Mouse (Mus musculus): ENCODE measurements around the gene Nme9. TPM values are rescaled to one million over a fixed set of nuclear protein-coding genes. Genes with fewer than 3 reads are reported as not detected.

Nme9 gene
- polyA plus RNA-seq, 1 experiment from 2014 or later: not detected

DNA sequence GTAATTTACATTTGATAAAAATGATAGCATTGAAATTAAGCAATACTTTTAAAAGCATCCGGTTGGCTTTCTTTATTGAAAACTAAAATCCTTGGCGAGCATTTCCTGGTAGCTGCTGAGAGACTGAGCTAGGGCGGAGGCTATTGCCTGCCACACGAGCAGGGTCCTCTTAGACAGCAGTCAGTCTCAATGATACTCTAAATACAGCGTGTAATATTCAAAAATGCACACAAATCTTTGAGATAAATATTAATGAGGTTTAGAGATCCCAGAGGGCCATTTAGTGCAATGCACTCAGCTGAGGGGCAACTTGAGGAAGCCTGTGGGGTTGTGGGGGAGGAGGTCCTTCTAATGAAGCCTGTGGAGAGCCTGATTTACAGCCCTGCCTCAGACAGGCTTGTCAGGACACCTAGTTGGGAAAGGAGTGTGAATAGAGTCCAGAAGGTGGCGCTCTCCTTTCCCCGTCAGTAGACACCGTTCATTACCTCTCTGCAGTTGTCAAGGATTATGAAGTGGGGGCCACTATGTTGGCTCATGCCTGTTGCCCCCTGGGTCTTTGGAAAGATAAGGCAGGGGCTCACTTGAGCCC, 6.6 kb upstream of the Nme9 start:
- no peak for ATAC-seq (ENCODE audit: insufficient read depth)
- H3K4me2 ChIP-seq: no peak overlapping the region
- 31% methylated on average over 8 of the region's 8 CpGs for whole genome bisulfite sequencing

DNA sequence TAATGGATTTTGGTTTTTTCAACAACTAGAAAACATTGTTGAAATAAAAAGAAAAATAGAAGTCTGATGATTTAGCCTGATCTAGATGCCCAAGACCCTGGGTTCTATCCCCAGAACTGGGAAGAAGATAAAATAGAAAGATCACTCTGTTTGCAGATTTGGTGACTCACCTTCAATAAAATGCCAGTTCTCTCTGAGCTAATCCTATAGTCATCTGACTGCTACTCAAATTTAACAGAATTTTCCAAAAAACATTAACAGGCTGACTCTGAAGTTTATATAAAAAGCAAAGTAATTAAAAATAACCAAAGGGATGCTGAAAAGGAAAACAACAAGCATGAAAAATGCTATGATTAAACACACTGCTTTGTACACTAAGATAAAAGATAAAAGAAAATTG, 5.0 kb upstream of the Nme9 start:
- Histone ChIP-seq H3K4me3 (ENCODE audit: low read depth, low read length) (no peak overlapping the region), H3K27ac (ENCODE audit: low read depth) (no peak overlapping the region), H3K9ac (no peak overlapping the region), H3K9me3 (ENCODE audit: low read depth, low read length) (no peaks in the 10 kb centered on the region), H3K36me3 (ENCODE audit: insufficient read depth) (no peaks in the 10 kb centered on the region), H3K27me3 (ENCODE audit: insufficient read depth, low read length) (no peaks in the 10 kb centered on the region), H3K4me1 (ENCODE audit: insufficient read depth) (no peaks in the 10 kb centered on the region), H3K4me2 (no peak overlapping the region)
- DNase-seq (no peak), ATAC-seq (ENCODE audit: insufficient read depth) (no peak)
- no peak for TF ChIP-seq CTCF (IDR thresholded peaks at IDR 0.05; ENCODE audit: low read depth)

More for the DNA sequence above, 6.6 kb upstream of the Nme9 start:
- no peaks in the 10 kb centered on the region for H3K36me3 ChIP-seq (ENCODE audit: insufficient read depth)
- no peaks in the 10 kb centered on the region for H3K9me3 ChIP-seq (ENCODE audit: low read depth, low read length)
- H3K27ac ChIP-seq (ENCODE audit: low read depth): no peak overlapping the region
- peak; percentile 62 for TF ChIP-seq CTCF (IDR thresholded peaks at IDR 0.05; ENCODE audit: low read depth)
- H3K4me1 ChIP-seq (ENCODE audit: insufficient read depth): no peaks in the 10 kb centered on the region
- no peak overlapping the region for H3K4me3 ChIP-seq (ENCODE audit: low read depth, low read length)
- peak; percentile 52 for DNase-seq
- H3K27me3 ChIP-seq (ENCODE audit: insufficient read depth, low read length): no peaks in the 10 kb centered on the region
- H3K9ac ChIP-seq: no peak overlapping the region

GRCm38 (mm10) chr9:99447323-99447722, 4.0 kb upstream of the Nme9 start:
- WGBS: 57% methylated on average over 3 of the region's 3 CpGs

DNA sequence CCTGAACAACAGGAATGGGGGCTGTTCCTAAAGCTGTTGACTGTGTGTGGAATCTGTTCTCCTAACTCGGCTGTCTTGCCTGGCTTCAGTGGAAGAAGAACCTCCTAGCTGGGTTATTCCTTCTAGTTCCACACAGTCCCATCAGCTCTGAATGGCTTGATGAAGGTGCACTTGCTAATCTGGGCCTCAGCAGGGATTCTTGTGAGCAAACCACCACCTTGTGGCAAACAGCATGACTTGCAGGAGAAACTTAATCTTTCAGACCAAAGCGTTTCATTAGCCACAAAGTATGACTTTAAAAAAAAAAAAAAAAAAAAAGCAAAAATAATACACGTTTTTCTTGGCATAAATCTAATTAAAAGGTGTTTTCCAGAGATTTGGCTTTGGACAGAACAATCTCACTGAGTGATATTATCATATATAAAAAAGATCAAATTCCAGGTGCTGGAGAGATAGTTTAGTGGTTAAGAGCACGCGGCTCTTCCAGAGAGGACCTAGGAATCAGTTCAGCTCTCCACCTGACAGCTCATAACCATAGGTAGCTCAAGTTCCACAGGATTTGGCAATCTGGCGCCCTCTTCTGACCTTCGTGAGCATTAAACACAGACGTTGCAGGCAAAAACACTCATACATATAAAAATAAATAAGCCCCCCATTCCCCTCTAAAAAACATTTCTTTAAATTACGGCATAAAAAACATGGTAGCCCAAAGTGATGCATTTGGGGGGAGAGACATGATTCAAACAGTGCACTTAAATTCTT, 1.2 kb upstream of the Nme9 start:
- no peak overlapping the region for H3K4me2 ChIP-seq
- WGBS: 31% methylated on average over 9 of the region's 9 CpGs
- no peaks in the 10 kb centered on the region for H3K9me3 ChIP-seq (ENCODE audit: low read depth, low read length)
- H3K36me3 ChIP-seq (ENCODE audit: insufficient read depth): no peaks in the 10 kb centered on the region
- no peak for ATAC-seq (ENCODE audit: insufficient read depth)
- peak; percentile 54 for TF ChIP-seq CTCF (IDR thresholded peaks at IDR 0.05; ENCODE audit: low read depth)
- 0 out of 2 replicates have a peak, but pooled peaks cover 7% of the 10 kb centered on the region for H3K27me3 ChIP-seq (ENCODE audit: insufficient read depth, low read length)
- no peak overlapping the region for H3K4me3 ChIP-seq (ENCODE audit: low read depth, low read length)
- H3K27ac ChIP-seq (ENCODE audit: low read depth): no peak overlapping the region
- H3K4me1 ChIP-seq (ENCODE audit: insufficient read depth): no peaks in the 10 kb centered on the region
- DNase-seq: peak; percentile 61
- H3K9ac ChIP-seq: no peak overlapping the region

More at GRCm38 (mm10) chr9:99447323-99447722, 4.0 kb upstream of the Nme9 start:
- TF ChIP-seq CTCF (IDR thresholded peaks at IDR 0.05; ENCODE audit: low read depth): no peak
- DNase-seq (peak; percentile 64), ATAC-seq (ENCODE audit: insufficient read depth) (peak; percentile 27; the same call in 1 of the 2 replicates)
- Histone ChIP-seq H3K9ac (no peak overlapping the region), H3K9me3 (ENCODE audit: low read depth, low read length) (no peaks in the 10 kb centered on the region), H3K27ac (ENCODE audit: low read depth) (no peak overlapping the region), H3K4me3 (ENCODE audit: low read depth, low read length) (no peak overlapping the region), H3K4me1 (ENCODE audit: insufficient read depth) (no peaks in the 10 kb centered on the region), H3K27me3 (ENCODE audit: insufficient read depth, low read length) (0 out of 2 replicates have a peak, but pooled peaks cover 7% of the 10 kb centered on the region), H3K36me3 (ENCODE audit: insufficient read depth) (no peaks in the 10 kb centered on the region), H3K4me2 (no peak overlapping the region)

GRCm38 (mm10) chr9:99454211-99454610, 2.9 kb downstream of the Nme9 start:
- Histone ChIP-seq H3K36me3 (ENCODE audit: insufficient read depth) (no peaks in the 10 kb centered on the region), H3K9me3 (ENCODE audit: low read depth, low read length) (no peaks in the 10 kb centered on the region), H3K27ac (ENCODE audit: low read depth) (no peak overlapping the region), H3K27me3 (ENCODE audit: insufficient read depth, low read length) (0 out of 2 replicates have a peak, but pooled peaks cover 7% of the 10 kb centered on the region), H3K4me1 (ENCODE audit: insufficient read depth) (no peaks in the 10 kb centered on the region), H3K4me2 (no peak overlapping the region), H3K4me3 (ENCODE audit: low read depth, low read length) (no peak overlapping the region), H3K9ac (no peak overlapping the region)
- no peak for TF ChIP-seq CTCF (IDR thresholded peaks at IDR 0.05; ENCODE audit: low read depth)
- DNase-seq: no peak
- 75% methylated on average over 4 of the region's 4 CpGs for WGBS
- ATAC-seq (ENCODE audit: insufficient read depth): no peak

DNA sequence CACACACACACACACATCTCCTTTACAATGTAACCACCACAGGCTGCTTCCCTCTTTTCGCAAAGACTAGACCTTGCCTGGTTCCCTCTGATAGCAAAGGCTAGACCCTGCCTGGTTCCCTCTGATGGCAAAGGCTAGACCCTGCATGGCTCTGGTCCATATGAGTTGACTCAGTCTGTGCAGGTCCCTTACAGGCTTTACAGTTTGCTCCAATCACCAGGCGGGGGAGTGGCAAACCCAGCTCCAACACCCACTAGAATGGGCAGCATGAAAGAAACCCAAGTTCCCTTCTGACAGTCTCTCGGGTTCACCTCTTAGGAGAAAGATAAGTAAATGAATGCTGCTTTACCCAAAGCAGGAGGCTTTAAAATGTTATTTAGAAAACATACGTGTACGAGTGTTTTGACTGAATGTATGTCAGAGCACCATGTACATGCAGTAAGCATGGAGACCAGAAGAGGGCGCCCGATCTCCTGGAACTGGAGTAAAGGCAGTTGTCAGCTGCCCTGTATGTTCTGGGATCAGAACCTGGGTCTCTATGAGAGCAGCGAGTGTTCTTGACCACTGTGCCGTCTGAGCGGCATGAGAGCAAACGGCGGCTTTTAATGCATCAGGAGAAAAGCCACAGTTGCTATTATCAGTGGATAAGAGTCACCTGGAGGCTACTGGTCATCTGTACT, 7.4 kb downstream of the Nme9 start:
- Histone ChIP-seq H3K9me3 (ENCODE audit: low read depth, low read length) (no peaks in the 10 kb centered on the region), H3K9ac (no peak overlapping the region), H3K27me3 (ENCODE audit: insufficient read depth, low read length) (no peaks in the 10 kb centered on the region), H3K4me3 (ENCODE audit: low read depth, low read length) (no peak overlapping the region), H3K27ac (ENCODE audit: low read depth) (no peak overlapping the region), H3K4me2 (no peak overlapping the region), H3K36me3 (ENCODE audit: insufficient read depth) (no peaks in the 10 kb centered on the region), H3K4me1 (ENCODE audit: insufficient read depth) (no peaks in the 10 kb centered on the region)
- TF ChIP-seq CTCF (IDR thresholded peaks at IDR 0.05; ENCODE audit: low read depth): peak; percentile 73
- 43% methylated on average over 12 of the region's 12 CpGs for WGBS
- peak; percentile 83 for DNase-seq
- ATAC-seq (ENCODE audit: insufficient read depth): no peak

DNA sequence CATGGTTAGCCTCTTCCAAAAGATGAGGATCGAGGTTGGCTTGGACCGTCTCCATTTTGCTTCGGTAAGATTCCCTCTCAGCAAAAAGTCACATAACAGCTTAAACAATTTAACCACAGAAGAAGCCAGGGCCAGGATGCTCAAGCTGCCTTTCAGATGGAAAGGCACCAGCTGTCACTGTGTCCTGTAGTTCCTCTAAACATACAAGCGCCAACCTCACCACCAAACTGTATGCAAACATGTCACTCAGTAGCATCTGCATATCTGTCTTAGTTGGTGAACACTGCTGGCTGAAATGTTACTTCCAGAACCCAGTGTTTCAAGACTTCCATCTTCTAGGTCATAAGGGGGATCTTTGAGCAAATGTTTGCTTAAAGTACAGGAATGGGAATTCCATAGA, 8.5 kb downstream of the Nme9 start:
- H3K27me3 ChIP-seq (ENCODE audit: insufficient read depth, low read length): no peaks in the 10 kb centered on the region

More for the DNA sequence above, 8.5 kb downstream of the Nme9 start:
- Histone ChIP-seq H3K4me2 (no peak overlapping the region), H3K36me3 (ENCODE audit: insufficient read depth) (no peaks in the 10 kb centered on the region), H3K4me1 (ENCODE audit: insufficient read depth) (no peaks in the 10 kb centered on the region), H3K9me3 (ENCODE audit: low read depth, low read length) (no peaks in the 10 kb centered on the region), H3K9ac (no peak overlapping the region), H3K27ac (ENCODE audit: low read depth) (no peak overlapping the region), H3K4me3 (ENCODE audit: low read depth, low read length) (no peak overlapping the region)
- no peak for DNase-seq
- 71% methylated on average over 4 of the region's 4 CpGs for WGBS
- ATAC-seq (ENCODE audit: insufficient read depth): no peak
- no peak for TF ChIP-seq CTCF (IDR thresholded peaks at IDR 0.05; ENCODE audit: low read depth)
